In genomic region chr17:29237772-29238420, GRCm38 (mm10) we compare ENCODE assay signal across 8 mouse cellular contexts. TPM values are rescaled to one million over a fixed set of nuclear protein-coding genes. Genes with fewer than 3 reads are reported as not detected.
DNase-seq lines count a peak whose midpoint lies in the region; ATAC-seq and TF ChIP-seq lines count a peak whose summit lies in the region.

TSS of gene Cpne5 (minus strand) at chr17:29238167.

- peaks cover 24% of the 10 kb centered on the region for H3K27me3 ChIP-seq in thymus, adult 2 months (ENCODE audit: control insufficient read depth, insufficient read depth, low read length)
- peaks cover 26% of the 10 kb centered on the region for H3K27me3 ChIP-seq in intestine, postnatal 0 days (replicated peaks; ENCODE audit: control insufficient read depth, insufficient read depth, low read length)
- H3K27me3 ChIP-seq in megakaryocyte, embryonic 14.5 days (replicated peaks), result peaks cover 97% of the 10 kb centered on the region
- H3K27me3 ChIP-seq in stomach, embryonic 14.5 days (ENCODE audit: control insufficient read depth, insufficient read depth, low read length), result no peaks in the 10 kb centered on the region

- peak within 1 kb of the TSS; percentile 99 for H3K4me2 ChIP-seq in intestine, postnatal 0 days (replicated peaks; ENCODE audit: low read depth)
- H3K4me2 ChIP-seq in stomach, embryonic 14.5 days (replicated peaks; ENCODE audit: low read depth, low read length), result peak within 1 kb of the TSS; percentile 99

- H3K27ac ChIP-seq in thymus, adult 2 months (ENCODE audit: control insufficient read depth, insufficient read depth, low read length), result no peak within 1 kb of the TSS
- no peak within 1 kb of the TSS for H3K27ac ChIP-seq in intestine, postnatal 0 days (ENCODE audit: low read depth, low read length)
- no peak within 1 kb of the TSS for H3K27ac ChIP-seq in stomach, embryonic 14.5 days (ENCODE audit: low read length)

- no peaks in the 10 kb centered on the region for H3K9me3 ChIP-seq in intestine, postnatal 0 days (ENCODE audit: control insufficient read depth)
- peaks cover 4% of the 10 kb centered on the region; the same call in 1 of the 2 replicates for H3K9me3 ChIP-seq in megakaryocyte, embryonic 14.5 days
- no peaks in the 10 kb centered on the region for H3K9me3 ChIP-seq in stomach, embryonic 14.5 days (ENCODE audit: control insufficient read depth, low read depth, low read length)

- TF ChIP-seq POLR2A in thymus, adult 2 months (IDR thresholded peaks at IDR 0.05; ENCODE audit: control insufficient read depth, extremely low read depth, insufficient read depth, low read length, poor library complexity), result no peak

- ATAC-seq in intestine, postnatal 0 days, result peak; percentile 25
- peak; percentile 47 for ATAC-seq in stomach, embryonic 14.5 days (ENCODE audit: insufficient number of reproducible peaks, insufficient read depth, low FRiP score, low read depth)

- WGBS in thymus, adult 2 months, result 1% methylated on average over 66 of the region's 73 CpGs
- WGBS in intestine, postnatal 0 days, result 1% methylated on average over 62 of the region's 73 CpGs
- under 1% methylated on average over 58 of the region's 73 CpGs for WGBS in stomach, embryonic 14.5 days

- peaks cover 8% of the 10 kb centered on the region for H3K4me1 ChIP-seq in thymus, adult 2 months (replicated peaks; ENCODE audit: control insufficient read depth, insufficient read depth, low read length)
- no peaks in the 10 kb centered on the region for H3K4me1 ChIP-seq in intestine, postnatal 0 days (replicated peaks; ENCODE audit: control insufficient read depth, insufficient read depth, low read length)
- peaks cover 26% of the 10 kb centered on the region for H3K4me1 ChIP-seq in megakaryocyte, embryonic 14.5 days
- peaks cover 15% of the 10 kb centered on the region; the same call in 1 of the 2 replicates for H3K4me1 ChIP-seq in stomach, embryonic 14.5 days (ENCODE audit: control insufficient read depth, insufficient read depth, low read length)

- peak; percentile 59 for DNase-seq in embryo, embryonic 11 days
- no peak for DNase-seq in embryo, embryonic 10 days (ENCODE audit: low spot score)
- DNase-seq in thymus, adult 2 months, result no peak
- no peak for DNase-seq in thymus, postnatal 36 days
- DNase-seq in urinary bladder, adult 18-20 months (ENCODE audit: low spot score in 2 of 2), result no peak

- H3K36me3 ChIP-seq in thymus, adult 2 months (ENCODE audit: control insufficient read depth, insufficient read depth, low read length), result no peaks in the 10 kb centered on the region
- H3K36me3 ChIP-seq in intestine, postnatal 0 days (ENCODE audit: control insufficient read depth, insufficient read depth), result no peaks in the 10 kb centered on the region
- H3K36me3 ChIP-seq in megakaryocyte, embryonic 14.5 days (replicated peaks; ENCODE audit: low read length), result no peaks in the 10 kb centered on the region
- H3K36me3 ChIP-seq in stomach, embryonic 14.5 days (ENCODE audit: control insufficient read depth, insufficient read depth, low read length), result no peaks in the 10 kb centered on the region

- no peak for TF ChIP-seq CTCF in thymus, adult 2 months (IDR thresholded peaks at IDR 0.05; ENCODE audit: borderline replicate concordance, control insufficient read depth, extremely low read depth, insufficient read depth, low read length, poor library complexity)
- no peak for TF ChIP-seq CTCF in intestine, postnatal 0 days (IDR thresholded peaks at IDR 0.05; ENCODE audit: low read depth)

- H3K4me3 ChIP-seq in thymus, adult 2 months (ENCODE audit: control insufficient read depth, insufficient read depth, low read length), result peak within 1 kb of the TSS; percentile 22
- H3K4me3 ChIP-seq in intestine, postnatal 0 days (ENCODE audit: low read depth, low read length), result peak within 1 kb of the TSS; percentile 53
- peak within 1 kb of the TSS; percentile 86 for H3K4me3 ChIP-seq in megakaryocyte, embryonic 14.5 days (replicated peaks)
- peak within 1 kb of the TSS; percentile 59 for H3K4me3 ChIP-seq in stomach, embryonic 14.5 days (ENCODE audit: low read depth, low read length)

- H3K9ac ChIP-seq in intestine, postnatal 0 days (ENCODE audit: low read depth, low read length), result 0 out of 2 replicates have a peak within 1 kb of the TSS, but pooled peaks have one; percentile 34
- peak within 1 kb of the TSS; percentile 52 for H3K9ac ChIP-seq in stomach, embryonic 14.5 days (replicated peaks; ENCODE audit: low read depth, low read length)

RNA-seq across cellular contexts. Expression of gene Cpne5, which starts in this region (rescaled TPM):
- 4.6 and 5.0 TPM in 2 replicates for polyA plus RNA-seq in thymus, adult 2 months (2012; rRNA removed)
- 2.7 and 3.3 TPM in 2 replicates for polyA plus RNA-seq in intestine, postnatal 0 days (2015; fragmentation: Nextera tagmentation; extraction: Ambion mirVana)
- polyA plus RNA-seq in megakaryocyte, embryonic 14.5 days (2012; ENCODE audit: insufficient read depth, low replicate concordance), result 13.0 and 15.2 TPM in 2 replicates
- 12.2 and 15.0 TPM in 2 replicates for polyA plus RNA-seq in stomach, embryonic 14.5 days (2014; fragmentation: Nextera tagmentation; extraction: Ambion mirVana)

Comparison
In these comparisons a context has a peak if more than half of its experiments do, and no peak if none do; other contexts are left out.
1. H3K4me3 ChIP-seq: peak in every context shown above with its lines; median percentile 86 in megakaryocyte, embryonic 14.5 days; 59 in stomach, embryonic 14.5 days; 53 in intestine, postnatal 0 days; 22 in thymus, adult 2 months.